Mouse (Mus musculus) CH12.LX (cell line): ENCODE results near the gene Retreg3. TPM values are rescaled to one million over a fixed set of nuclear protein-coding genes. Genes with fewer than 3 reads are reported as not detected.

Source experiments
- DNase-seq: peaks from one replicate; pipeline ENCODE4 v3.0.0-alpha.2; 2013; ENCODE audit errors: extremely low read depth
- H3K27ac ChIP-seq: 2 replicates; pipeline ENCODE4 v1.5.1; 2012; ENCODE audit warnings: low read depth, mild to moderate bottlenecking, control low read depth, moderate library complexity; ENCODE audit not compliant: insufficient read depth
- H3K27me3 ChIP-seq: replicated peaks from 2 replicates; pipeline ENCODE3; 2012; ENCODE audit warnings: inconsistent platforms
- H3K36me3 ChIP-seq, 2 experiments: replicated peaks in 1 of 2; 2 replicates each; pipeline versions ENCODE3 to v1.6.1; 2012; ENCODE audit warnings: inconsistent platforms in 1 of 2, low read length in 1 of 2, mild to moderate bottlenecking in 1 of 2, mixed read lengths in 1 of 2, moderate library complexity in 1 of 2; ENCODE audit not compliant: control insufficient read depth in 1 of 2, insufficient read depth in 1 of 2
- H3K4me1 ChIP-seq, 2 experiments: 2 replicates each; pipeline ENCODE4 v1.6.1; 2012; ENCODE audit warnings: inconsistent platforms in 1 of 2, moderate library complexity in 1 of 2; ENCODE audit not compliant: insufficient read depth in 2 of 2, control insufficient read depth in 1 of 2
- H3K4me2 ChIP-seq: 2 replicates; pipeline ENCODE4 v1.6.1; 2012; ENCODE audit warnings: low read depth, mild to moderate bottlenecking, control low read depth; ENCODE audit not compliant: poor library complexity, insufficient read depth, severe bottlenecking
- H3K4me3 ChIP-seq, 3 experiments: fragments of 150-350 bp in 1 of 3; sonication (generic) in 1 of 3; replicated peaks in 1 of 3; 2 replicates each; pipeline versions ENCODE3 to v1.5.1; 2011 to 2012; ENCODE audit warnings: low read depth in 2 of 3, low read length in 2 of 3, mild to moderate bottlenecking in 2 of 3, moderate library complexity in 2 of 3, control low read depth in 1 of 3, improper control_type of control experiment in 1 of 3, inconsistent platforms in 1 of 3, mixed read lengths in 1 of 3; ENCODE audit not compliant: poor library complexity in 1 of 3
- H3K79me2 ChIP-seq: replicated peaks from 2 replicates; pipeline ENCODE4 v1.6.1; 2012; ENCODE audit warnings: mild to moderate bottlenecking, moderate library complexity; ENCODE audit not compliant: control insufficient read depth, poor library complexity, insufficient read depth, severe bottlenecking; ENCODE audit errors: extremely low read depth
- H3K9ac ChIP-seq: 2 replicates; pipeline ENCODE4 v1.6.1; 2012; ENCODE audit warnings: low read depth, mild to moderate bottlenecking, control low read depth, moderate library complexity; ENCODE audit not compliant: insufficient read depth
- H3K9me3 ChIP-seq: replicated peaks from 2 replicates; pipeline ENCODE3; 2012; ENCODE audit warnings: low read length, inconsistent platforms, mixed read lengths
- BHLHE40 ChIP-seq: IDR thresholded peaks from 2 replicates; pipeline ENCODE4 v1.6.1; 2011; ENCODE audit warnings: mild to moderate bottlenecking, low read depth, low read length, improper control_type of control experiment
- CHD1 ChIP-seq: IDR thresholded peaks from 2 replicates; pipeline ENCODE4 v1.6.1; 2012; ENCODE audit warnings: low read depth, low read length, improper control_type of control experiment, inconsistent platforms
- CHD2 ChIP-seq: IDR thresholded peaks from 2 replicates; pipeline ENCODE4 v1.6.1; 2011; ENCODE audit warnings: low read length, improper control_type of control experiment
- E2F4 ChIP-seq: IDR thresholded peaks from 2 replicates; pipeline ENCODE4 v1.6.1; 2011; ENCODE audit warnings: low read depth, low read length, improper control_type of control experiment; ENCODE audit not compliant: insufficient replicate concordance
- ELF1 ChIP-seq: IDR thresholded peaks from 2 replicates; pipeline ENCODE4 v1.6.1; 2014; ENCODE audit warnings: low read depth, mild to moderate bottlenecking, inconsistent platforms, low read length, improper control_type of control experiment
- EP300 ChIP-seq: IDR thresholded peaks from 2 replicates; pipeline ENCODE4 v1.6.1; 2011; ENCODE audit warnings: low read length, improper control_type of control experiment
- HCFC1 ChIP-seq: IDR thresholded peaks from 2 replicates; pipeline ENCODE4 v1.6.1; 2012; ENCODE audit warnings: low read depth, mild to moderate bottlenecking, inconsistent platforms, low read length, improper control_type of control experiment
- IRF4 ChIP-seq: IDR thresholded peaks from 2 replicates; pipeline ENCODE4 v1.6.1; 2014; ENCODE audit warnings: low read depth, mild to moderate bottlenecking, inconsistent platforms, low read length, improper control_type of control experiment
- JUN ChIP-seq: IDR thresholded peaks from 2 replicates; pipeline ENCODE4 v1.6.1; 2011; ENCODE audit warnings: low read depth, mild to moderate bottlenecking, low read length, improper control_type of control experiment, moderate library complexity; ENCODE audit not compliant: insufficient read depth
- JUND ChIP-seq: conservative IDR thresholded peaks from 2 replicates; pipeline ENCODE4 v1.6.1; 2011; ENCODE audit warnings: low read depth, low read length, improper control_type of control experiment
- KAT2A ChIP-seq: IDR thresholded peaks from 2 replicates; pipeline ENCODE4 v1.6.1; 2012; ENCODE audit warnings: low read length, improper control_type of control experiment, inconsistent platforms; ENCODE audit not compliant: insufficient replicate concordance
- MAFK ChIP-seq: IDR thresholded peaks from 2 replicates; pipeline ENCODE4 v1.6.1; 2011; ENCODE audit warnings: low read length, improper control_type of control experiment; ENCODE audit not compliant: insufficient replicate concordance
- MYC ChIP-seq: IDR thresholded peaks from 2 replicates; pipeline ENCODE4 v1.6.1; 2011; ENCODE audit warnings: low read depth, mild to moderate bottlenecking, improper control_type of control experiment, low read length
- NELFE ChIP-seq: IDR thresholded peaks from 2 replicates; pipeline ENCODE4 v1.6.1; 2011; ENCODE audit warnings: low read depth, low read length, improper control_type of control experiment
- PAX5 ChIP-seq: IDR thresholded peaks from 2 replicates; pipeline ENCODE4 v1.6.1; 2012; ENCODE audit warnings: low read length, inconsistent platforms, mixed read lengths
- POLR2A ChIP-seq: IDR thresholded peaks from 2 replicates; pipeline ENCODE4 v1.6.1; 2011; ENCODE audit warnings: low read depth, mild to moderate bottlenecking, improper control_type of control experiment, low read length
- POLR2AphosphoS2 ChIP-seq: IDR thresholded peaks from 2 replicates; pipeline ENCODE4 v1.6.1; 2011; ENCODE audit warnings: low read depth, low read length, improper control_type of control experiment
- RAD21 ChIP-seq: IDR thresholded peaks from 2 replicates; pipeline ENCODE4 v1.6.1; 2011; ENCODE audit warnings: low read depth, mild to moderate bottlenecking, low read length, improper control_type of control experiment, moderate library complexity
- RCOR1 ChIP-seq: conservative IDR thresholded peaks from 2 replicates; pipeline ENCODE4 v1.6.1; 2012; ENCODE audit warnings: low read depth, mild to moderate bottlenecking, inconsistent platforms, low read length, improper control_type of control experiment
- TCF12 ChIP-seq: IDR thresholded peaks from 2 replicates; pipeline ENCODE4 v1.6.1; 2014; ENCODE audit warnings: low read depth, mild to moderate bottlenecking, inconsistent platforms, low read length, improper control_type of control experiment
- USF1 ChIP-seq: IDR thresholded peaks from 2 replicates; pipeline ENCODE4 v1.6.1; 2014; ENCODE audit warnings: low read depth, mild to moderate bottlenecking, inconsistent platforms, low read length, improper control_type of control experiment
- USF2 ChIP-seq: conservative IDR thresholded peaks from 2 replicates; pipeline ENCODE4 v1.6.1; 2011; ENCODE audit warnings: low read depth, low read length, improper control_type of control experiment
- ZC3H11A ChIP-seq: IDR thresholded peaks from 2 replicates; pipeline ENCODE4 v1.6.1; 2012; ENCODE audit warnings: low read depth, mild to moderate bottlenecking, inconsistent platforms, low read length, improper control_type of control experiment
- ZKSCAN1 ChIP-seq: IDR thresholded peaks from 2 replicates; pipeline ENCODE4 v1.6.1; 2012; ENCODE audit warnings: low read depth, inconsistent platforms, low read length, improper control_type of control experiment, borderline replicate concordance
- ZNF384 ChIP-seq: IDR thresholded peaks from 2 replicates; pipeline ENCODE4 v1.6.1; 2012; ENCODE audit warnings: low read depth, low read length, improper control_type of control experiment, inconsistent platforms
- dilution Hi-C: fragments of 300-500 bp; cut with MboI; formaldehyde crosslinking; loops from 2 replicates; pipeline ENCODE4 v1.14.3; 2020; ENCODE audit warnings: low sequenced_read_pairs; ENCODE audit not compliant: extremely low pct_unique_long_range_greater_than_20kb, extremely low pct_ligation_motif_present
- in situ Hi-C: fragments of 300-500 bp; cut with MboI; formaldehyde crosslinking; loops from 3 replicates; pipeline ENCODE4 v1.14.3; 2019; ENCODE audit warnings: low sequenced_read_pairs, low pct_ligation_motif_present, low pct_unique_long_range_greater_than_20kb, mixed read lengths
- polyA plus RNA-seq: library from polyadenylated mRNA; unstranded; fragments of >175 nt; gene quantifications from 2 replicates; pipeline ENCODE4 v1.2.1, GENCODE M21; 2012; ENCODE audit warnings: low read depth; ENCODE audit not compliant: insufficient read length
- total RNA-seq, 2 experiments: library from RNA; depleted of rRNA; stranded (reverse); fragments of 300-350 nt in 1 of 2; fragments of >200 nt in 1 of 2; gene quantifications; 2 replicates each; pipeline ENCODE4 v1.2.3; 2012 to 2014

Retreg3 gene
- total and polyA plus RNA-seq, 3 experiments = 48.2 to 55.9 (median 54.3) TPM

GRCm38 (mm10) chr11:101163476-101164350, 44.0 kb upstream of the Retreg3 start:
- Histone ChIP-seq H3K4me2 (no peak overlapping the region), H3K36me3 (peaks cover 68 to 85% of the 10 kb centered on the region in 2 experiments), H3K9ac (no peak overlapping the region), H3K9me3 (no peaks in the 10 kb centered on the region), H3K4me1 (peaks cover 0 to 2% of the 10 kb centered on the region in 2 experiments; a peak in 1 of 4 replicates), H3K79me2 (no peaks in the 10 kb centered on the region), H3K27me3 (no peaks in the 10 kb centered on the region), H3K4me3 (no peak overlapping the region), H3K27ac (no peak overlapping the region)
- no peak for DNase-seq
- dilution Hi-C loops = no loop called here
- TF ChIP-seq BHLHE40 = no peak
- TF ChIP-seq USF1 = no peak
- no peak for TF ChIP-seq CHD1
- TF ChIP-seq E2F4 = no peak
- TF ChIP-seq RAD21 = no peak
- no peak for TF ChIP-seq EP300
- TF ChIP-seq IRF4 = no peak
- no peak for TF ChIP-seq MAFK
- TF ChIP-seq CHD2 = no peak
- TF ChIP-seq ZC3H11A = no peak
- TF ChIP-seq ZNF384 = no peak
- TF ChIP-seq PAX5 = no peak
- no peak for TF ChIP-seq POLR2A
- in situ Hi-C loops = no loop called here

GRCm38 (mm10) chr11:101162772-101163171, 43.1 kb upstream of the Retreg3 start:
- DNase-seq = no peak
- TF ChIP-seq HCFC1 (no peak), USF2 (no peak), POLR2AphosphoS2 (no peak), ELF1 (no peak), NELFE (no peak), KAT2A (no peak), JUND (no peak), JUN (no peak), RCOR1 (no peak), PAX5 (no peak), USF1 (no peak), ZNF384 (no peak), TCF12 (no peak), ZC3H11A (no peak), MYC (no peak), IRF4 (no peak), ZKSCAN1 (no peak)
- in situ Hi-C loops (no loop called here), dilution Hi-C loops (no loop called here)
- no peak overlapping the region for H3K9ac ChIP-seq
- H3K4me3 ChIP-seq = no peak overlapping the region
- H3K27ac ChIP-seq = no peak overlapping the region
- peaks cover 65 to 88% of the 10 kb centered on the region in 2 experiments for H3K36me3 ChIP-seq
- no peaks in the 10 kb centered on the region for H3K79me2 ChIP-seq
- peaks cover 0 to under 1% of the 10 kb centered on the region in 2 experiments; a peak in 1 of 4 replicates for H3K4me1 ChIP-seq
- no peaks in the 10 kb centered on the region for H3K9me3 ChIP-seq
- H3K4me2 ChIP-seq = no peak overlapping the region
- H3K27me3 ChIP-seq = no peaks in the 10 kb centered on the region
